Mouse (Mus musculus): ENCODE measurements around the gene Dnajc3.

GRCm38 (mm10) chr14:118938551-118938950 is 775 bp downstream of the Dnajc3 start:
- no peak for TF ChIP-seq POLR2A (IDR thresholded peaks at IDR 0.05; ENCODE audit: borderline replicate concordance, extremely low read depth, insufficient read depth, insufficient read length, poor library complexity, severe bottlenecking)
- no peak for TF ChIP-seq CTCF (IDR thresholded peaks at IDR 0.05; ENCODE audit: borderline replicate concordance, extremely low read depth, insufficient read depth, insufficient read length)
